Comparison of ENCODE assay signal across 12 mouse cellular contexts in genomic region chr13:74196451-74196850, GRCm38 (mm10).
"Had no signal": no experiment of that assay in that cellular context is flagged by ENCODE, and none has a peak within 500 bp of the region (broad histone marks: within the 10 kb centered on the region; RNA-seq: fewer than 3 reads in every experiment).

No protein-coding gene starts in this region.

- DNase-seq: retina, postnatal 1 day; right cerebral cortex, adult 18-20 months; right cerebral cortex, postnatal 14 days; right cerebral cortex, postnatal 25 days; right cerebral cortex, postnatal 4 days; spleen, adult 18-20 months; thymus, adult 18-20 months; thymus, adult 2 months; thymus, postnatal 14 days; thymus, postnatal 25 days; thymus, postnatal 36 days; thymus, postnatal 4 days had no signal
